Mouse (Mus musculus) hindbrain, embryonic 14.5 days (tissue): ENCODE measurements at regions not wholly inside any gene's neighbourhood (a gene's known extent, or its start where the extent isn't known, plus 50 kb on each side); places are given as distances from the start of the nearest gene placed in this dataset.

Source experiments
- ATAC-seq: fragments of 200-750 bp; cut with Nextera tagmentation; 2 replicates; pipeline ENCODE4 v1.8.0; 2017; ENCODE audit warnings: moderate number of reproducible peaks, mild to moderate bottlenecking, moderate TSS enrichment, moderate library complexity; ENCODE audit not compliant: low FRiP score
- DNase-seq: peaks from one replicate; pipeline ENCODE4 v3.0.0-alpha.2; 2015; ENCODE audit warnings: low spot score
- H3K27ac ChIP-seq: fragments of 300-500 bp; sonication (generic); 2 replicates; pipeline ENCODE4 v1.5.1; 2014; ENCODE audit warnings: mild to moderate bottlenecking, moderate library complexity
- H3K27me3 ChIP-seq: fragments of 300-500 bp; sonication (generic); 2 replicates; pipeline ENCODE4 v1.6.1; 2014; ENCODE audit warnings: mild to moderate bottlenecking, low read length, mixed read lengths; ENCODE audit not compliant: control insufficient read depth, insufficient read depth
- H3K36me3 ChIP-seq: fragments of 300-500 bp; sonication (generic); replicated peaks from 2 replicates; pipeline ENCODE4 v1.6.1; 2014; ENCODE audit not compliant: control insufficient read depth, insufficient read depth
- H3K4me1 ChIP-seq: fragments of 300-500 bp; sonication (generic); replicated peaks from 2 replicates; pipeline ENCODE4 v1.6.1; 2014; ENCODE audit warnings: antibody characterized with exemption, low read length, mixed read lengths; ENCODE audit not compliant: control insufficient read depth, insufficient read depth
- H3K4me2 ChIP-seq: fragments of 300-500 bp; sonication (generic); replicated peaks from 2 replicates; pipeline ENCODE4 v1.6.1; 2014; ENCODE audit warnings: mild to moderate bottlenecking, moderate library complexity
- H3K4me3 ChIP-seq: fragments of 300-500 bp; sonication (generic); replicated peaks from 2 replicates; pipeline ENCODE4 v1.5.1; 2014; ENCODE audit warnings: mild to moderate bottlenecking, low read length
- H3K9ac ChIP-seq: fragments of 300-500 bp; sonication (generic); 2 replicates; pipeline ENCODE4 v1.6.1; 2014
- H3K9me3 ChIP-seq: fragments of 300-500 bp; sonication (generic); 2 replicates; pipeline ENCODE4 v1.6.1; 2016; ENCODE audit warnings: low read length; ENCODE audit not compliant: control insufficient read depth
- WGBS: fragments of 180-500 bp; shearing (Covaris S2); extraction: QIAGEN DNeasy Blood & Tissue Kit; methylation state at CpG from one replicate; pipeline ENCODE4 v1.1.7; 2014; 5-methylcytosine and 5-hydroxymethylcytosine counted together

DNA sequence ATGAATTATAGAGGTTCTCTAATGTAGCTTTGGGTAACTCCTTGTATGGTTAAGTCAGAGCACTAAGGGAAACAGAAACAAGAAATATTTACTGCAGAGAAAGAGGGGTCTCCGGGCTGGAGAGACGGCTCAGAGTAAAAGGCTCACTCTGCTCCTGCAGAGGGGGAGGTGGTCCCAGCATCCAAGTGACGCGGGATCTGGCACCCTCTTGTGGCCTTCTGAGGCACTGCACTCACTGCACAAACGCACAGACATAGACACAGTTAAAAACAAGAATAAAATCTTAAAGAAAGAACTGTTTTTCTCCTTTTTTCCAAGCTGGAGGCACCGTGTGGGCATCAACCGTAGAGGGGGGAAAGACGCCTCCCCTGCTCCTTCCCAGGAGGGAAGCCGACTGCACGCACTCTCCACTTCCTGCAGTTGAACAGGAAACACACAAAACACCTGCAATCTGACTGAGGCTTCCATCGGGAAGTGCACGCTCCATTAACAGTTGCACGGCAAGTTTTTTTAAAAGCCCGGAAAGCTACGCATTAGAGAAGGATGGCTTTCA, 237.6 kb downstream of the Atp23 start:
- Histone ChIP-seq H3K4me3 (no peak overlapping the region), H3K9ac (no peak overlapping the region), H3K9me3 (peaks cover 6% of the 10 kb centered on the region; the same call in 1 of the 2 replicates), H3K27ac (no peak overlapping the region), H3K4me2 (no peak overlapping the region), H3K36me3 (no peaks in the 10 kb centered on the region), H3K27me3 (no peaks in the 10 kb centered on the region), H3K4me1 (no peaks in the 10 kb centered on the region)
- DNase-seq = no peak
- no peak for ATAC-seq
- 74% methylated on average over 15 of the region's 15 CpGs for WGBS

DNA sequence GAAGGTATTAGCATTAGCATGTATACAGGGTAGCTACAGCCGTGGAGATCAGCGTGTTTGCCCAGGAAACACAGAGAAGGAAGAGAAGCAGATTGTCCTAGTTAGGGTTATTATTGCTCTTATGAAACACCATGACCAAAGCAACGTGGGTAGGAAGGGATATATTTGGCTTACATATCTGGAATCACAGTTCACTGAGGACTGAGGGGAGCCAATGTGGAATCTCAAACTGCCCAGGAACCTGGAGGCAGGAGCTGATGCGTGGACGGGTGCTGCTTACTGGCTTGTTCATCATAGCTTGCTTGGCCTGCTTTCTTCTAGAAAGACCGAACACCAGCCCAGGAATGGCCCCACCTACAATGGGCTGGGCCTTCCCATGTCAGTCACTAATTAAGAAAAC, 238.4 kb downstream of the Atp23 start:
- Histone ChIP-seq H3K4me1 (no peaks in the 10 kb centered on the region), H3K9ac (no peak overlapping the region), H3K27ac (no peak overlapping the region), H3K36me3 (no peaks in the 10 kb centered on the region), H3K4me3 (no peak overlapping the region), H3K27me3 (no peaks in the 10 kb centered on the region), H3K4me2 (no peak overlapping the region), H3K9me3 (peaks cover 6% of the 10 kb centered on the region; the same call in 1 of the 2 replicates)
- DNase-seq (no peak), ATAC-seq (no peak)
- WGBS = 94% methylated on average over 6 of the region's 6 CpGs

DNA sequence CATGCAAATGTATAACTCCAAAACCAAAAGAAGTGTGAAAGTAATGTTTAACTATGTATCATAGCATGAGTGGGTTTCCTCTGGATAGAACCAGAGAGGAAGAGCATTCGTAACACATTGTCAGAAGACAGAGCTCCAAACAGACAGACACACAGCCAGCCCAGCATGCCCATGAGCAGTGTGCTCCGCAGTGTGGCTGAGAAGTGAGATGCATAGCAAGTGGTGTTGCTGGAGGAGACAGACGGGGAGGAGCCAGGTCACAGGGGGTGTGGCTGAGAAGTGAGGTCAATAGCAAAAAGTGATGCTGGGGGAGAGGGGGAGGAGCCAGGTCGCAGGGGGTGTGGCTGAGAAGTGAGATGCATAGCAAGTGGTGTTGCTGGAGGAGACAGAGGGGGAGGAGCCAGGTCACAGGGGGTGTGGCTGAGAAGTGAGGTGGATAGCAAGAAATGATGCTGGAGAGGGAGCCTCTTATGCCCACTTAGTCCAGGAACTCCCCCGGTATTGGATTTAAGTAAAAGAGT, 240.0 kb downstream of the Atp23 start:
- H3K9ac ChIP-seq = no peak overlapping the region
- H3K36me3 ChIP-seq = no peaks in the 10 kb centered on the region
- no peak overlapping the region for H3K4me3 ChIP-seq
- DNase-seq (no peak), ATAC-seq (no peak)
- WGBS = 61% methylated on average over 5 of the region's 5 CpGs
- no peak overlapping the region for H3K27ac ChIP-seq
- no peak overlapping the region for H3K4me2 ChIP-seq
- H3K9me3 ChIP-seq = peaks cover 6% of the 10 kb centered on the region; the same call in 1 of the 2 replicates
- H3K27me3 ChIP-seq = no peaks in the 10 kb centered on the region
- H3K4me1 ChIP-seq = no peaks in the 10 kb centered on the region

DNA sequence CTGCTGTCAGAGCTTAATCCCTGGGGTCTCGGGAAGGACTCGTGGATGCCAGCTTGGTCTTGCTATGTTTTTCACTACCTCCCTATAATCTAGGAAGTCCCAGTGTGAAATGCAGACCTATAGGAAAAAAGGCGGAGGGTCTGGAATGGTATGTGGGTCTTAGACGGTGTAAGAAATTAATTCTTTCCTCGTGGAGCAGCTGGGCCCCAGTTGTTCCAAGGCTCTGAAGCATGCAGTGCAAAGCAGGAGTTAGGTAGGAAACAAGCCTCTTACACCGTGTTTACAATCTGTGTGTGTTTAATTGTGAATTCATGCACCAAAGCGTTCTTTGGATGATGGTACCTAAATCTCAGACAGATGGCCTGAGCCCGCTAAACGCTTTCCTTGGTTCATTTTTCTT, 241.1 kb downstream of the Atp23 start:
- no peak for ATAC-seq
- no peak for DNase-seq
- 62% methylated on average over 9 of the region's 9 CpGs for WGBS
- Histone ChIP-seq H3K9me3 (peaks cover 6% of the 10 kb centered on the region; the same call in 1 of the 2 replicates), H3K4me1 (no peaks in the 10 kb centered on the region), H3K9ac (no peak overlapping the region), H3K27me3 (no peaks in the 10 kb centered on the region), H3K36me3 (no peaks in the 10 kb centered on the region), H3K27ac (no peak overlapping the region), H3K4me3 (no peak overlapping the region), H3K4me2 (no peak overlapping the region)

DNA sequence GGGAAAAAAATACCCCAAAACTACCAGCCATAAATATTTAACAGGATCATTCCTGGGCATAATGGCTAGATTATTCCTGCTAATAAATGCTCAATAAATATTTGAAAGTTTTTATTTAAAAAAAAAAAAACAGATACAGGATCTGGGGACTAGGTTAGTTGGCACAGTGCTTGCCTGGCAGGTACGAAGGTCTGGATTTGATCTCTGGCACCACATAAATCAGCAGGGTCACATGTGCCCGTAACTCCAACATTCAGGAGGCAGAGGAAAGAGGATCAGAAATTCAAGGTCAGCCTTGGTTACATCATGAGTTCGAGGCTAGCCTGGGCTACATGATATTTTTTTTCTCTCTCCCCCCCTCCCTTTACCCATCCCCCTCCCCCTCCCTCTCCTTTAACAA, 248.5 kb downstream of the Atp23 start:
- no peak overlapping the region for H3K4me2 ChIP-seq
- H3K4me3 ChIP-seq = no peak overlapping the region
- H3K4me1 ChIP-seq = peaks cover 3% of the 10 kb centered on the region; the same call in 1 of the 2 replicates
- H3K36me3 ChIP-seq = no peaks in the 10 kb centered on the region
- DNase-seq (no peak), ATAC-seq (no peak)
- H3K9me3 ChIP-seq = no peaks in the 10 kb centered on the region
- no peaks in the 10 kb centered on the region for H3K27me3 ChIP-seq
- H3K9ac ChIP-seq = no peak overlapping the region
- no peak overlapping the region for H3K27ac ChIP-seq
- WGBS = 84% methylated on average over 3 of the region's 3 CpGs

DNA sequence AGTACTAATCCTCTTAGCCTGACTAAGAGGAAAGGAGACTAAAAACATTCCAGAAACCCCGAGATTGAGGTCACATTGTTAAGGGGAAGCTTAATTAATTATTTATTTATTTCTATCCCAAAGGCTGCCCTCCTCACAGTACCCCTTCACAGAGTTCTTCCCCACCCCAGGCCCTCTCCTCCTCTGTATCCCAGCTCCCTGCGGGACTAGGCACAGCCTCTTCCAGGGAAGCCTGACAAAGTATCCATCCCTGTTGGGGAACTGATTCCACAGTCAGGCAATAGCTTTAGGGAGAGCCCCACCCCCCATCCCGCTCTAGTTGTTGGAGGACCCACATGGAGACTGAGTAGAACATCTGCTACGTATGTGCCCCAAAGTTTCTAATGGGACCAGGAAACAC, 254.6 kb downstream of the Atp23 start:
- DNase-seq (no peak), ATAC-seq (no peak)
- Histone ChIP-seq H3K9ac (no peak overlapping the region), H3K4me1 (peaks cover 12% of the 10 kb centered on the region), H3K4me2 (no peak overlapping the region), H3K9me3 (no peaks in the 10 kb centered on the region), H3K27me3 (no peaks in the 10 kb centered on the region), H3K27ac (no peak overlapping the region), H3K4me3 (no peak overlapping the region), H3K36me3 (no peaks in the 10 kb centered on the region)
- 51% methylated on average over 4 of the region's 4 CpGs for WGBS

DNA sequence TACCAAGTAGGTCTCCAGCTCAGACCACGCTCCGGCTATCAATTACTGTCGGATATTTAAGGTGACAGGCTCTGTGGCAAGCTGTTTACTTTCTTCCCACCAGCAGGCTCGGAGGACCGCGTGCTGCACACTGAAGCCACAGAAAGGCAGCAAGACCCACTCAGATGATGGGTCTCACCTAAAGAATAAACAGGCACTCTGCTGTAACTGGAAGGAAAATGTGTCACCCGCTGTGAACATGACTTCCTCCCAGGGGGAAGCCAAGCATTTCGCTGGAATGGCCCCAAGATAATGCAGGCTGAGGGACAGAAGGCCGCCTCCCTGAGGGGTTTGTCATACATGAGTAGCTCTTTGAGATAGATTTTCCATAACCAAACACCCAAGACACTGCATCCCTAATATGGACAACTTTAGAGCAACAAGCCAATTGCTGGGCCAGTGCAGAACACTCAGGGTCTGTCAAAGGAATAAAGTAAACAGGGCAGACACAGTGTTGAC, 259.3 kb downstream of the Atp23 start:
- H3K9me3 ChIP-seq = no peaks in the 10 kb centered on the region
- H3K4me2 ChIP-seq = no peak overlapping the region
- DNase-seq = peak; percentile 43
- no peak overlapping the region for H3K4me3 ChIP-seq
- peaks cover 13% of the 10 kb centered on the region for H3K4me1 ChIP-seq
- no peaks in the 10 kb centered on the region for H3K27me3 ChIP-seq
- 7% methylated on average over 9 of the region's 9 CpGs for WGBS
- H3K36me3 ChIP-seq = no peaks in the 10 kb centered on the region
- no peak overlapping the region for H3K9ac ChIP-seq
- 0 out of 2 replicates have a peak overlapping the region, but pooled peaks have one; percentile 38 for H3K27ac ChIP-seq
- ATAC-seq = no peak; the same call in 1 of the 2 replicates

DNA sequence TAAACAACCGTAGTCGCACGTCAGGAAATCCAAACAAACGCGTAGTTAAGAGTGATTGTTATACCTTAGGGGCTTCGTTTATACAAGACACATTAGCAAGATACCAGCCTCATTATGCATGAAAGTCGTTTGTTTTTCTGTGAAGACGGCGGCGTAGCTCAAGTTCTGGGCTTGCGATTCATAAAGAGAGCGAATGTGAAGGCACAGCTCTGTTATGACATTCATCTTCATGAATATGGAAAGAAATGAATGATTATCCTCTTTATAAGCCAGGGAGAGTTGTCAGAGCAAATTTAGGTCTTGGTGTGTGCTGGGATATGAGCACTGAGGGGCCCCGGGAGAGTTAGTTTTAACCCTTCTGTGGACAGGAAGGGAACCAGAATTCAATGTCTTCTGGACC, 266.4 kb downstream of the Atp23 start:
- no peak overlapping the region for H3K27ac ChIP-seq
- no peaks in the 10 kb centered on the region for H3K9me3 ChIP-seq
- H3K4me1 ChIP-seq = 0 out of 2 replicates have a peak, but pooled peaks cover 6% of the 10 kb centered on the region
- 46% methylated on average over 13 of the region's 13 CpGs for WGBS
- no peaks in the 10 kb centered on the region for H3K27me3 ChIP-seq
- H3K9ac ChIP-seq = no peak overlapping the region
- ATAC-seq (no peak), DNase-seq (no peak)
- H3K4me3 ChIP-seq = no peak overlapping the region
- H3K4me2 ChIP-seq = no peak overlapping the region
- H3K36me3 ChIP-seq = no peaks in the 10 kb centered on the region

DNA sequence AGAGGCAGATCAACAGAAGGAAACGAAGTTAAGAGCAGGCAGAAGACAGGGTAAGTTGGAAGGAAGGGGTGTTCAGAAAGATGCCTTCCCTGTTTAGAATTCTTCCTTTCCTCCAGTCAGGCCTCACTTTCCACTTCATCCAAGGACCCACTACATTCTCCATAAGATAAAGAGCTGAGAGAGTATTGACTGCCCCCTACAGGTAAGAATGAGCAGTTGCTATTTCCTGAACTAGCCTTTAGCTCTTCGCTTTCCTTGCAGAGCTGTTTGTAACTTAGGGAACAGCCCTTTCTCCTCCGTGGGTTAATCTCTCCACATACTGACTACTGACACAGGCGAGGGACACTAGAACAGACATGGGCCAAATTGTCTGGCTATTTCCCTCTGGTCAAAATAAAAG, 273.1 kb downstream of the Atp23 start:
- Histone ChIP-seq H3K27ac (no peak overlapping the region), H3K4me1 (no peaks in the 10 kb centered on the region), H3K4me2 (no peak overlapping the region), H3K27me3 (no peaks in the 10 kb centered on the region), H3K9ac (no peak overlapping the region), H3K36me3 (no peaks in the 10 kb centered on the region), H3K4me3 (no peak overlapping the region), H3K9me3 (no peaks in the 10 kb centered on the region)
- 56% methylated on average over 4 of the region's 4 CpGs for WGBS
- DNase-seq (no peak), ATAC-seq (no peak)
